Mouse (Mus musculus): ENCODE results near the gene C2cd5. TPM values are rescaled to one million over a fixed set of nuclear protein-coding genes. Genes with fewer than 3 reads are reported as not detected.

C2cd5 gene
- total and polyA plus RNA-seq, 3 experiments = 19.1 to 22.3 (median 19.7) TPM

GRCm38 (mm10) chr6:142996887-142997286, 103.1 kb downstream of the C2cd5 start:
- H3K9ac ChIP-seq (ENCODE audit: insufficient read depth, low read depth) = no peak overlapping the region
- H3K9me3 ChIP-seq (replicated peaks; ENCODE audit: low read length) = no peaks in the 10 kb centered on the region
- H3K27me3 ChIP-seq (replicated peaks) = no peaks in the 10 kb centered on the region
- no peak for DNase-seq (ENCODE audit: extremely low read depth)
- H3K4me2 ChIP-seq (ENCODE audit: insufficient read depth, low read depth, poor library complexity, severe bottlenecking) = no peak overlapping the region
- no peaks in the 10 kb centered on the region for H3K36me3 ChIP-seq (replicated peaks in 1 of 2; ENCODE audit: control insufficient read depth in 1 of 2, insufficient read depth in 1 of 2, low read length in 1 of 2)
- TF ChIP-seq MAFK (IDR thresholded peaks at IDR 0.05; ENCODE audit: insufficient replicate concordance, low read length) (no peak), ZKSCAN1 (IDR thresholded peaks at IDR 0.05; ENCODE audit: borderline replicate concordance, low read depth, low read length) (no peak), JUND (conservative IDR thresholded peaks at IDR 0.05; ENCODE audit: low read depth, low read length) (no peak), POLR2A (IDR thresholded peaks at IDR 0.05; ENCODE audit: low read depth, low read length) (no peak), CTCF (conservative IDR thresholded peaks at IDR 0.05 in 1 of 2, IDR thresholded peaks at IDR 0.05 in 1 of 2; ENCODE audit: low read depth in 2 of 2, low read length in 2 of 2) (no peak), ZMIZ1 (IDR thresholded peaks at IDR 0.05; ENCODE audit: low read depth, low read length) (no peak), PAX5 (IDR thresholded peaks at IDR 0.05; ENCODE audit: low read length) (no peak), UBTF (IDR thresholded peaks at IDR 0.05; ENCODE audit: low read depth, low read length) (no peak), BHLHE40 (IDR thresholded peaks at IDR 0.05; ENCODE audit: low read depth, low read length) (no peak)
- H3K27ac ChIP-seq (ENCODE audit: insufficient read depth, low read depth) = no peak overlapping the region
- no peaks in the 10 kb centered on the region for H3K79me2 ChIP-seq (replicated peaks; ENCODE audit: control insufficient read depth, extremely low read depth, insufficient read depth, poor library complexity, severe bottlenecking)
- no peak overlapping the region for H3K4me3 ChIP-seq (replicated peaks in 1 of 3; ENCODE audit: low read depth in 2 of 3, low read length in 2 of 3, poor library complexity in 1 of 3)
- H3K4me1 ChIP-seq (ENCODE audit: control insufficient read depth in 1 of 2, insufficient read depth in 2 of 2) = peaks cover 3 to 26% of the 10 kb centered on the region in 2 experiments; a peak in 3 of 4 replicates
- in situ Hi-C loops (cut with MboI; ENCODE audit: low pct_ligation_motif_present, low pct_unique_long_range_greater_than_20kb, low sequenced_read_pairs) (no loop called here), dilution Hi-C loops (cut with MboI; ENCODE audit: extremely low pct_ligation_motif_present, extremely low pct_unique_long_range_greater_than_20kb, low sequenced_read_pairs) (no loop called here)

GRCm38 (mm10) chr6:142995567-142995966, 104.4 kb downstream of the C2cd5 start:
- Histone ChIP-seq H3K27me3 (replicated peaks) (no peaks in the 10 kb centered on the region), H3K4me1 (ENCODE audit: control insufficient read depth in 1 of 2, insufficient read depth in 2 of 2) (peaks cover 9 to 36% of the 10 kb centered on the region in 2 experiments; a peak in 3 of 4 replicates), H3K79me2 (replicated peaks; ENCODE audit: control insufficient read depth, extremely low read depth, insufficient read depth, poor library complexity, severe bottlenecking) (no peaks in the 10 kb centered on the region), H3K9me3 (replicated peaks; ENCODE audit: low read length) (no peaks in the 10 kb centered on the region), H3K9ac (ENCODE audit: insufficient read depth, low read depth) (no peak overlapping the region), H3K36me3 (replicated peaks in 1 of 2; ENCODE audit: control insufficient read depth in 1 of 2, insufficient read depth in 1 of 2, low read length in 1 of 2) (no peaks in the 10 kb centered on the region), H3K27ac (ENCODE audit: insufficient read depth, low read depth) (no peak overlapping the region), H3K4me2 (ENCODE audit: insufficient read depth, low read depth, poor library complexity, severe bottlenecking) (no peak overlapping the region), H3K4me3 (replicated peaks in 1 of 3; ENCODE audit: low read depth in 2 of 3, low read length in 2 of 3, poor library complexity in 1 of 3) (no peak overlapping the region)
- no peak for TF ChIP-seq GABPA (IDR thresholded peaks at IDR 0.05; ENCODE audit: insufficient replicate concordance, low read depth, low read length)
- TF ChIP-seq POLR2A (IDR thresholded peaks at IDR 0.05; ENCODE audit: low read depth, low read length) = no peak
- TF ChIP-seq ETS1 (conservative IDR thresholded peaks at IDR 0.05; ENCODE audit: low read depth, low read length) = no peak
- no peak for TF ChIP-seq E2F4 (IDR thresholded peaks at IDR 0.05; ENCODE audit: insufficient replicate concordance, low read depth, low read length)
- no peak for TF ChIP-seq IRF4 (IDR thresholded peaks at IDR 0.05; ENCODE audit: low read depth, low read length)
- TF ChIP-seq RCOR1 (conservative IDR thresholded peaks at IDR 0.05; ENCODE audit: low read depth, low read length) = no peak
- no peak for TF ChIP-seq SMC3 (IDR thresholded peaks at IDR 0.05; ENCODE audit: low read depth, low read length)
- TF ChIP-seq NRF1 (IDR thresholded peaks at IDR 0.05; ENCODE audit: low read depth, low read length) = no peak
- no peak for TF ChIP-seq USF1 (IDR thresholded peaks at IDR 0.05; ENCODE audit: low read depth, low read length)
- no peak for TF ChIP-seq PAX5 (IDR thresholded peaks at IDR 0.05; ENCODE audit: low read length)
- TF ChIP-seq ZC3H11A (IDR thresholded peaks at IDR 0.05; ENCODE audit: low read depth, low read length) = no peak
- no peak for TF ChIP-seq ELF1 (IDR thresholded peaks at IDR 0.05; ENCODE audit: low read depth, low read length)
- no peak for TF ChIP-seq SIN3A (IDR thresholded peaks at IDR 0.05; ENCODE audit: low read length)
- TF ChIP-seq MEF2A (IDR thresholded peaks at IDR 0.05; ENCODE audit: borderline replicate concordance, low read depth, low read length) = no peak
- no peak for TF ChIP-seq RAD21 (IDR thresholded peaks at IDR 0.05; ENCODE audit: low read depth, low read length)
- TF ChIP-seq MAZ (IDR thresholded peaks at IDR 0.05; ENCODE audit: low read depth, low read length) = no peak
- no peak for TF ChIP-seq CHD2 (IDR thresholded peaks at IDR 0.05; ENCODE audit: low read length)
- no peak for TF ChIP-seq EP300 (IDR thresholded peaks at IDR 0.05; ENCODE audit: low read length)
- TF ChIP-seq ZMIZ1 (IDR thresholded peaks at IDR 0.05; ENCODE audit: low read depth, low read length) = no peak
- in situ Hi-C loops (cut with MboI; ENCODE audit: low pct_ligation_motif_present, low pct_unique_long_range_greater_than_20kb, low sequenced_read_pairs) (no loop called here), dilution Hi-C loops (cut with MboI; ENCODE audit: extremely low pct_ligation_motif_present, extremely low pct_unique_long_range_greater_than_20kb, low sequenced_read_pairs) (no loop called here)
- no peak for DNase-seq (ENCODE audit: extremely low read depth)

Measured in CH12.LX (cell line).